Mouse (Mus musculus) thymus, postnatal 0 days (tissue): ENCODE measurements around the gene Dpep3. TPM values are rescaled to one million over a fixed set of nuclear protein-coding genes. Genes with fewer than 3 reads are reported as not detected.
A peak's percentile ranks its signal among the peaks of the same experiment; 100 is the strongest.

Source experiments
- DNase-seq: peaks from one replicate; pipeline ENCODE4 v3.0.0-alpha.2; 2015; ENCODE audit warnings: low spot score
- polyA plus RNA-seq: library from polyadenylated mRNA; unstranded; fragments of >200 nt; fragmentation: Nextera tagmentation; extraction: Ambion mirVana; gene quantifications from 2 replicates; pipeline ENCODE4 v1.2.1, GENCODE M21; 2015

The Dpep3 gene
- polyA plus RNA-seq, 1 experiment from 2014 or later = not detected

- DNase-seq = no peak
Observed at GRCm38 (mm10) chr8:105981146-105981545, 1.9 kb upstream of the Dpep3 start.

GRCm38 (mm10) chr8:105975363-105975762 lies 3.9 kb downstream of the Dpep3 start:
- DNase-seq = no peak

- DNase-seq = no peak
Observed at GRCm38 (mm10) chr8:105971019-105971720, 8.1 kb downstream of the Dpep3 start.

GRCm38 (mm10) chr8:105969367-105969766 lies 9.9 kb downstream of the Dpep3 start:
- DNase-seq = no peak

GRCm38 (mm10) chr8:105966692-105967311 lies 12.4 kb downstream of the Dpep3 start:
- peak; percentile 52 for DNase-seq

GRCm38 (mm10) chr8:105965905-105966341 lies 13.3 kb downstream of the Dpep3 start, which contains the start of gene Slc12a4:
Gene Slc12a4 (minus strand): TSS chr8:105966097.
- peak; percentile 91 for DNase-seq

GRCm38 (mm10) chr8:105965266-105965904 lies 13.8 kb downstream of the Dpep3 start:
- DNase-seq = peak; percentile 41

GRCm38 (mm10) chr8:105964506-105965265 lies 14.5 kb downstream of the Dpep3 start:
- no peak for DNase-seq

GRCm38 (mm10) chr8:105961536-105961935 lies 17.7 kb downstream of the Dpep3 start:
- DNase-seq = no peak

GRCm38 (mm10) chr8:105961101-105961500 lies 18.1 kb downstream of the Dpep3 start:
- no peak for DNase-seq

GRCm38 (mm10) chr8:105959350-105959749 lies 19.9 kb downstream of the Dpep3 start:
- no peak for DNase-seq

- DNase-seq = no peak
Observed at GRCm38 (mm10) chr8:105957813-105958212, 21.4 kb downstream of the Dpep3 start.

GRCm38 (mm10) chr8:105956556-105956955 lies 22.7 kb downstream of the Dpep3 start:
- no peak for DNase-seq

- no peak for DNase-seq
Observed at GRCm38 (mm10) chr8:105951057-105951659, 28.1 kb downstream of the Dpep3 start.

- no peak for DNase-seq
Observed at GRCm38 (mm10) chr8:105949350-105949749, 29.9 kb downstream of the Dpep3 start.

GRCm38 (mm10) chr8:105943321-105943739 lies 35.9 kb downstream of the Dpep3 start, which contains the start of gene Lcat:
Gene Lcat (minus strand): TSS chr8:105943382.
- no peak for DNase-seq

- DNase-seq = no peak
Observed at GRCm38 (mm10) chr8:105942542-105942941, 36.7 kb downstream of the Dpep3 start.

GRCm38 (mm10) chr8:105942026-105942425 lies 37.2 kb downstream of the Dpep3 start:
- DNase-seq = no peak

- no peak for DNase-seq
Observed at GRCm38 (mm10) chr8:105938306-105938669, 40.9 kb downstream of the Dpep3 start, which contains the start of gene Psmb10. Gene Psmb10 (minus strand): TSS chr8:105938444.

- DNase-seq = peak; percentile 72
Observed at GRCm38 (mm10) chr8:105937496-105938305, 41.5 kb downstream of the Dpep3 start.
